Mouse (Mus musculus) left cerebral cortex, adult 2 months (tissue): ENCODE data around the gene Oaz2. TPM values are rescaled to one million over a fixed set of nuclear protein-coding genes. Genes with fewer than 3 reads are reported as not detected.

Experiments
- DNase-seq, 2 experiments: peaks; one replicate each; pipeline ENCODE4 v3.0.0; 2021 to 2022; ENCODE audit warnings: low spot score in 2 of 2, mixed read lengths in 1 of 2; ENCODE audit errors: extremely low spot score in 1 of 2
- H3K27ac ChIP-seq: fragments of 200-600 bp; 2 replicates; pipeline ENCODE4 v1.8.1; 2022
- H3K4me3 ChIP-seq: fragments of 200-600 bp; 2 replicates; pipeline ENCODE4 v1.8.1; 2022
- CTCF ChIP-seq: fragments of 200-600 bp; IDR thresholded peaks from 2 replicates; pipeline ENCODE4 v1.8.1; 2022; ENCODE audit warnings: antibody characterized with exemption, mild to moderate bottlenecking, moderate library complexity
- intact Hi-C: fragments of 180-260 bp; cut with DNase I; formaldehyde crosslinking; loops from one replicate; pipeline ENCODE4 v1.15.1; 2025
- long read RNA-seq, 2 experiments: library from polyadenylated mRNA; stranded (forward); transcript quantifications; one replicate each; pipeline ENCODE4 v2.0.0; 2021; ENCODE audit warnings: borderline mapping rate in 2 of 2
- total RNA-seq, 2 experiments: library from RNA; stranded (reverse); gene quantifications; 2 replicates each; pipeline ENCODE4 v1.2.3; 2021

The Oaz2 gene
- total RNA-seq = 100 to 1,000 TPM; 218 to 230 TPM
- long read RNA-seq, experiment 1, partial matches to known transcripts = 8 of 382 reads
- long read RNA-seq, experiment 1, other reads (novel, unspliced or antisense) = 373 of 382 reads
- long read RNA-seq, experiment 2, partial matches to known transcripts = 2 of 270 reads
- long read RNA-seq, experiment 2, other reads (novel, unspliced or antisense) = 267 of 270 reads

DNA sequence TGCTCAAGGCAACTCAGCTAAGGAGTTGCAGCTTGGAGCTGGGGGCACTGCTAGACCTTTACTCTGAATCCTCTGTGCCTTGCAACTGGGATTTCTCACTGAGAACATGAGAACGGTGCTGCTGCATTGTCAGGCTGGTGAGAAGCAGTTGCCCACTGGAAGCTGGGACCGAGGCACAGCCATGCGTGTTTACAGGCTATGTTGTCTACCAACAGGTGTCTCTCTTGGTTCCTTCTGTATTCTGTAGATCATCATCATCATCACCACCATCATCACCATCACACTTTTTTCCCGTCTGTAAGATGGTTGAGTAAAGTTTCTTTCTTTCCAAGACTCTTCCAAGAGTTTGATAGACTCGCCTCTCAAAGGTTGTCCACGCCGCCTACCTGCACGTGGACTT, at the start of gene Oaz2:
TSS of gene Oaz2 (plus strand) at position 301 of the 400 bp plus-strand sequence.
- H3K27ac ChIP-seq = no peak within 1 kb of the TSS
- no peak within 1 kb of the TSS for H3K4me3 ChIP-seq
- TF ChIP-seq CTCF = no peak
- intact Hi-C loops = no loop called here
- no peak for DNase-seq

GRCm38 (mm10) chr9:65619311-65619710, 48.5 kb upstream of the Oaz2 start:
- no peak for TF ChIP-seq CTCF
- no peak for DNase-seq
- no peak overlapping the region for H3K4me3 ChIP-seq
- intact Hi-C loops = no loop called here
- H3K27ac ChIP-seq = no peak overlapping the region

- intact Hi-C loops = no loop called here
- Histone ChIP-seq H3K4me3 (no peak overlapping the region), H3K27ac (no peak overlapping the region)
- TF ChIP-seq CTCF = no peak
- DNase-seq = no peak
Measured at GRCm38 (mm10) chr9:65621196-65621595, 46.6 kb upstream of the Oaz2 start.

DNA sequence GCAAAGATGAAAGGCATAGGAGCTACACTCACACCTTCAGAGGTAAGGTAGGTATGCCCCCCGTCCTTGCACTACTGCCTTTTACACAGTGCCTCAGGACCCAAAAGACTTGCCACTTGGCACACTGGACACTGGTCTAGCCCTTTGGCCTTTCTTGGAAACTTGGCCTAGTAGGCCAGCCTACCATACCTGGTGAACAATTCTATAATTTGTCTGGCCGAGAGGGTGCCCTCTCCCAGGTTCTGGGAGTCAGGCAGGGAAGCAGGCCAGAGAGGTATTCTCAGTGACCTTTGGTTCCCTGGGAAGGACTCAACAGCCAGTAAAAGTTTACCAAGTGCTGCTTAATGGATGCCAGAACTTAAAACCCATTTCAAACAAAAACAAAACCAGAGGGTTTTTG, 46.1 kb upstream of the Oaz2 start:
- TF ChIP-seq CTCF = no peak

DNA sequence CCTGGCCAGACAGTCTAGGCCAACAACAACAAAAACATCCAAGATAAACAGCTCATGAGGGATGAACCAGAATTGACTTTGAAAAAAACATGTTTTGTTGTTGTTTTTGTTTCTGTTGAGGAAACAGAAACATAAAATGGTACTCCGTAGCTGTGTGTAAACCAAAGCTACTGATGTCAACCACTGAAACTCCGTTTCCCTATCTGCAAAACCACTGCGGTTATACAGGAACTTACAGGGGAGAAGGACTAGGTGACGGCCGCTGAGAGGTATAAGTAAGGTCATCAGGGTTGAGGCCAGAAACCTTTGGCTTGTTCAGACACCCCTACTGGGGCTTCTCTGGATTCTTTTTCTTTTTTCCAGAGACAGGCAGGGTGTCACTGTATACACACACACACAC, 45.0 kb upstream of the Oaz2 start:
- TF ChIP-seq CTCF = no peak
- Histone ChIP-seq H3K27ac (no peak overlapping the region), H3K4me3 (no peak overlapping the region)
- DNase-seq = no peak
- intact Hi-C loops = no loop called here

More for the DNA sequence above, 46.1 kb upstream of the Oaz2 start:
- Histone ChIP-seq H3K4me3 (no peak overlapping the region), H3K27ac (no peak overlapping the region)
- intact Hi-C loops = no loop called here
- DNase-seq = no peak

- H3K4me3 ChIP-seq = no peak overlapping the region
- H3K27ac ChIP-seq = no peak overlapping the region
- DNase-seq = no peak
- intact Hi-C loops = no loop called here
- no peak for TF ChIP-seq CTCF
Measured at GRCm38 (mm10) chr9:65624266-65624665, 43.5 kb upstream of the Oaz2 start.

GRCm38 (mm10) chr9:65629025-65629766, 38.6 kb upstream of the Oaz2 start, which contains the start of gene Rbpms2:
Gene Rbpms2 (plus strand): TSS chr9:65629648.
- no peak within 1 kb of the TSS; the same call in 1 of the 2 replicates for H3K27ac ChIP-seq
- H3K4me3 ChIP-seq = peak within 1 kb of the TSS; percentile 52
- no peak for TF ChIP-seq CTCF
- no peak for DNase-seq
- intact Hi-C loops = no loop called here

GRCm38 (mm10) chr9:65629767-65630630, 37.8 kb upstream of the Oaz2 start:
- H3K27ac ChIP-seq = no peak overlapping the region; the same call in 1 of the 2 replicates
- H3K4me3 ChIP-seq = peak overlapping the region; percentile 52
- no peak for TF ChIP-seq CTCF
- DNase-seq = peak; percentile 10 to 13
- intact Hi-C loops = no loop called here

- H3K27ac ChIP-seq = no peak overlapping the region
- TF ChIP-seq CTCF = no peak
- peak; percentile 12 to 15 for DNase-seq
- H3K4me3 ChIP-seq = peak overlapping the region; percentile 52
- intact Hi-C loops = no loop called here
Measured at GRCm38 (mm10) chr9:65630631-65631353, 37.0 kb upstream of the Oaz2 start.

DNA sequence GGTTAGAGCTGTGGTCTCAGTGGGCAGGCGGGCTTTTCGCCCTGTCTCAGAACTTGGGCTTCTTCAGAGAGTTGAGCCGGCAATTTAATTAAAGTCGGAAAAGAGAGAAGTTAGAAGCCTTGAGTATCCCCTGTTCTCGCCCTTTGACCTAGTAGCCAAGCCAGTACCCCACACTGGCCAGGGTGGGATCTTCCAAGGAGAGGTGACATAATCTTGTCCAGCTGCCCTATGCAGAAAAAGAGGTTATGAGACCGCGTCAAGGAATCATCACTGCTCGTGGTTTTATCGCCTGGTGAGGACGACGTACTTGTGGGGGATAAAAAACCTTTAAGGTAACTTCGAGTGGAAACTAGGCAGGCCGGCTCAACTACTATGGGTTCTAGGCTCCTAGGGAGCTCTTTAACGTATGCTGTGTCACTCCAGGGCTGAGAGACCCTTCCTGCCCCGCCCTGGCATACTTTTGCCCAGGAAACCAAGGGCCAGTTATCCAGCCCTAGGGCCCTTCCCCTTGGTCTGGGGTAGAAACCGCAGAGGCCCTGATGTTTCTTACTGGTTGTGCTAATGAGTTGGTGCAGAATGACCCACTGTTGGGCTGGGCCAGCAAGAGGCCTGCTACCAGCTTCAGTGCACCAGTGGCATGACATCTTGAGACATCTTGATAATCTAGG, 36.3 kb upstream of the Oaz2 start:
- intact Hi-C loops = no loop called here
- H3K4me3 ChIP-seq = peak overlapping the region; percentile 52
- TF ChIP-seq CTCF = no peak
- H3K27ac ChIP-seq = no peak overlapping the region
- no peak for DNase-seq

DNA sequence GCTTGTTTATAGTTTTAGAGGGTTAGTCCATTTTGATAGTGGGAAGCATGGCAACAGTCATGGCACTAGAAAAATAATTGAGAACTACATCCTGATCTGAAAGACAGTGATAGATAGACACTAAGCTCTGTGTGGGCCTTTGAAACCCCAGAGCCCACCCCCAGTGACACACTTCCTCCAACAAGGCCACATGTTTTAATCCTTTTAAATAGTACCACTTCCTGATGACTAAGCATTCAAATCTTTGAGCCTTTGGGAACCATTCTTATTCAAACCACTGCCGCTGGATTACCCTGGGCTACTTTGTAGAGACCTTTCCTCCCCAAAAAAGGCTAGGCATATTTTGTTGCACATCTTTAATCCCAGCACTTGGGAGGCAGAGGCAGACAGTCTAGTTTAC, 32.0 kb upstream of the Oaz2 start:
- intact Hi-C loops = no loop called here
- no peak overlapping the region for H3K4me3 ChIP-seq
- no peak overlapping the region for H3K27ac ChIP-seq
- DNase-seq = no peak
- no peak for TF ChIP-seq CTCF
